Mouse (Mus musculus) ZHBTc4 (cell line): ENCODE results near the gene Morf4l2.
"Not testable (repeated sequence)": the region's sequence is repeated elsewhere in the genome, so short reads cannot be mapped to it uniquely, and the experiment has no call there.

ENCODE experiments used
- DNase-seq: peaks from one replicate; pipeline ENCODE4 v3.0.0-alpha.2; 2011; ENCODE audit warnings: low read depth, low spot score

Morf4l2 gene

GRCm38 (mm10) chrX:136743459-136743858 lies at the start of gene Morf4l2:
Gene Morf4l2 (minus strand): TSS chrX:136743690.
- DNase-seq, result no peak

- peak; percentile 81 for DNase-seq
Observed at GRCm38 (mm10) chrX:136789446-136789845, 46.0 kb upstream of the Morf4l2 start.

- DNase-seq, result no peak
Observed at GRCm38 (mm10) chrX:136780041-136780440, 36.6 kb upstream of the Morf4l2 start, which contains the start of gene Glra4. Gene Glra4 (minus strand): TSS chrX:136780141.

GRCm38 (mm10) chrX:136779262-136779661 lies 35.8 kb upstream of the Morf4l2 start:
- DNase-seq, result no peak

- DNase-seq, result no peak
Observed at GRCm38 (mm10) chrX:136778046-136778445, 34.6 kb upstream of the Morf4l2 start.

- no peak for DNase-seq
Observed at GRCm38 (mm10) chrX:136773035-136773434, 29.5 kb upstream of the Morf4l2 start.

- peak; percentile 56 for DNase-seq
Observed at GRCm38 (mm10) chrX:136761103-136762074, 17.9 kb upstream of the Morf4l2 start.

GRCm38 (mm10) chrX:136755464-136755863 lies 12.0 kb upstream of the Morf4l2 start:
- no peak for DNase-seq

- no peak for DNase-seq
Observed at GRCm38 (mm10) chrX:136749329-136749728, 5.8 kb upstream of the Morf4l2 start.

GRCm38 (mm10) chrX:136744663-136745062 lies 1.2 kb upstream of the Morf4l2 start:
- DNase-seq, result peak; percentile 29

GRCm38 (mm10) chrX:136742661-136743103 lies 808 bp downstream of the Morf4l2 start:
- DNase-seq, result peak; percentile 74

- DNase-seq, result no peak
Observed at GRCm38 (mm10) chrX:136742241-136742640, 1.2 kb downstream of the Morf4l2 start.

- DNase-seq, result no peak
Observed at GRCm38 (mm10) chrX:136741651-136742201, 1.8 kb downstream of the Morf4l2 start.

- peak; percentile 97 for DNase-seq
Observed at GRCm38 (mm10) chrX:136740791-136741650, 2.5 kb downstream of the Morf4l2 start.

- DNase-seq, result peak; percentile 39
Observed at GRCm38 (mm10) chrX:136740087-136740790, 3.3 kb downstream of the Morf4l2 start.

- no peak for DNase-seq
Observed at GRCm38 (mm10) chrX:136732016-136732415, 11.5 kb downstream of the Morf4l2 start.

- DNase-seq, result not testable (repeated sequence)
Observed at GRCm38 (mm10) chrX:136714742-136715474, 28.6 kb downstream of the Morf4l2 start.

- no peak for DNase-seq
Observed at GRCm38 (mm10) chrX:136708782-136709181, 34.7 kb downstream of the Morf4l2 start.

- DNase-seq, result peak; percentile 34
Observed at GRCm38 (mm10) chrX:136708168-136708681, 35.3 kb downstream of the Morf4l2 start.
